Mouse (Mus musculus): ENCODE data around the gene Aig1. TPM values are rescaled to one million over a fixed set of nuclear protein-coding genes. Genes with fewer than 3 reads are reported as not detected.

Gene Aig1
- total and polyA plus RNA-seq, 3 experiments, result 54.5 to 71.0 (median 62.8) TPM

GRCm38 (mm10) chr10:13770720-13771119 is 98.1 kb downstream of the Aig1 start:
- DNase-seq, result no peak
- Histone ChIP-seq H3K27ac (0 out of 2 replicates have a peak overlapping the region, but pooled peaks have one; percentile 2), H3K27me3 (ENCODE audit: control insufficient read depth, insufficient read depth, low read length) (no peaks in the 10 kb centered on the region), H3K4me3 (no peak overlapping the region), H3K9ac (ENCODE audit: low read depth, low read length) (no peak overlapping the region), H3K4me1 (ENCODE audit: control insufficient read depth, insufficient read depth, low read length) (no peaks in the 10 kb centered on the region; the same call in 1 of the 2 replicates), H3K79me2 (replicated peaks; ENCODE audit: control insufficient read depth, insufficient read depth, low read length) (no peaks in the 10 kb centered on the region), H3K36me3 (ENCODE audit: control insufficient read depth, insufficient read depth, low read length) (peaks cover 4% of the 10 kb centered on the region)
- TF ChIP-seq CTCF (IDR thresholded peaks at IDR 0.05) (no peak), EP300 (IDR thresholded peaks at IDR 0.05; ENCODE audit: insufficient read depth, low read depth, low read length) (no peak), POLR2A (IDR thresholded peaks at IDR 0.05; ENCODE audit: insufficient read depth, low read depth, low read length) (no peak)
- intact Hi-C loops (cut with DNase I), result no loop called here
- WGBS, result 50% methylated on average over 1 of the region's 1 CpGs

- intact Hi-C loops (cut with DNase I), result no loop called here
- peak overlapping the region; percentile 54 for H3K27ac ChIP-seq
- no peak overlapping the region for H3K9ac ChIP-seq (ENCODE audit: low read depth, low read length)
- no peaks in the 10 kb centered on the region for H3K79me2 ChIP-seq (replicated peaks; ENCODE audit: control insufficient read depth, insufficient read depth, low read length)
- WGBS, result 49% methylated on average over 2 of the region's 2 CpGs
- TF ChIP-seq CTCF (IDR thresholded peaks at IDR 0.05), result no peak
- TF ChIP-seq EP300 (IDR thresholded peaks at IDR 0.05; ENCODE audit: insufficient read depth, low read depth, low read length), result no peak
- no peak for TF ChIP-seq POLR2A (IDR thresholded peaks at IDR 0.05; ENCODE audit: insufficient read depth, low read depth, low read length)
- no peaks in the 10 kb centered on the region for H3K27me3 ChIP-seq (ENCODE audit: control insufficient read depth, insufficient read depth, low read length)
- peaks cover 4% of the 10 kb centered on the region for H3K36me3 ChIP-seq (ENCODE audit: control insufficient read depth, insufficient read depth, low read length)
- DNase-seq, result peak in 1 of 2 experiments; percentile 26
- no peak overlapping the region for H3K4me3 ChIP-seq
- H3K4me1 ChIP-seq (ENCODE audit: control insufficient read depth, insufficient read depth, low read length), result no peaks in the 10 kb centered on the region; the same call in 1 of the 2 replicates
These were observed 99.0 kb downstream of the Aig1 start for GRCm38 (mm10) chr10:13769789-13770188.

GRCm38 (mm10) chr10:13768866-13769265 is 99.9 kb downstream of the Aig1 start:
- H3K9ac ChIP-seq (ENCODE audit: low read depth, low read length), result no peak overlapping the region
- no peak for DNase-seq

GRCm38 (mm10) chr10:13767076-13767475 is 101.7 kb downstream of the Aig1 start:
- peaks cover 4% of the 10 kb centered on the region for H3K36me3 ChIP-seq (ENCODE audit: control insufficient read depth, insufficient read depth, low read length)
- no peaks in the 10 kb centered on the region; the same call in 1 of the 2 replicates for H3K4me1 ChIP-seq (ENCODE audit: control insufficient read depth, insufficient read depth, low read length)
- intact Hi-C loops (cut with DNase I), result no loop called here
- TF ChIP-seq POLR2A (IDR thresholded peaks at IDR 0.05; ENCODE audit: insufficient read depth, low read depth, low read length) (no peak), CTCF (IDR thresholded peaks at IDR 0.05) (no peak), EP300 (IDR thresholded peaks at IDR 0.05; ENCODE audit: insufficient read depth, low read depth, low read length) (no peak)
- WGBS, result 82% methylated on average over 6 of the region's 6 CpGs
- no peak for DNase-seq
- no peak overlapping the region for H3K4me3 ChIP-seq
- H3K27ac ChIP-seq, result no peak overlapping the region
- no peak overlapping the region for H3K9ac ChIP-seq (ENCODE audit: low read depth, low read length)
- no peaks in the 10 kb centered on the region for H3K27me3 ChIP-seq (ENCODE audit: control insufficient read depth, insufficient read depth, low read length)
- no peaks in the 10 kb centered on the region for H3K79me2 ChIP-seq (replicated peaks; ENCODE audit: control insufficient read depth, insufficient read depth, low read length)

More at GRCm38 (mm10) chr10:13768866-13769265, 99.9 kb downstream of the Aig1 start:
- intact Hi-C loops (cut with DNase I), result no loop called here
- no peaks in the 10 kb centered on the region for H3K27me3 ChIP-seq (ENCODE audit: control insufficient read depth, insufficient read depth, low read length)
- no peaks in the 10 kb centered on the region for H3K79me2 ChIP-seq (replicated peaks; ENCODE audit: control insufficient read depth, insufficient read depth, low read length)
- no peaks in the 10 kb centered on the region; the same call in 1 of the 2 replicates for H3K4me1 ChIP-seq (ENCODE audit: control insufficient read depth, insufficient read depth, low read length)
- TF ChIP-seq POLR2A (IDR thresholded peaks at IDR 0.05; ENCODE audit: insufficient read depth, low read depth, low read length) (no peak), EP300 (IDR thresholded peaks at IDR 0.05; ENCODE audit: insufficient read depth, low read depth, low read length) (no peak), CTCF (IDR thresholded peaks at IDR 0.05) (no peak)
- H3K27ac ChIP-seq, result no peak overlapping the region
- H3K4me3 ChIP-seq, result no peak overlapping the region
- H3K36me3 ChIP-seq (ENCODE audit: control insufficient read depth, insufficient read depth, low read length), result peaks cover 4% of the 10 kb centered on the region

- intact Hi-C loops (cut with DNase I), result no loop called here
- DNase-seq, result no peak
- 56% methylated on average over 2 of the region's 2 CpGs for WGBS
These were observed 105.6 kb downstream of the Aig1 start for GRCm38 (mm10) chr10:13763151-13763550.

GRCm38 (mm10) chr10:13754712-13755111 is 114.1 kb downstream of the Aig1 start:
- Histone ChIP-seq H3K9ac (ENCODE audit: low read depth, low read length) (no peak overlapping the region), H3K4me1 (ENCODE audit: control insufficient read depth, insufficient read depth, low read length) (no peaks in the 10 kb centered on the region), H3K36me3 (ENCODE audit: control insufficient read depth, insufficient read depth, low read length) (no peaks in the 10 kb centered on the region), H3K4me3 (no peak overlapping the region), H3K27ac (no peak overlapping the region), H3K27me3 (ENCODE audit: control insufficient read depth, insufficient read depth, low read length) (no peaks in the 10 kb centered on the region), H3K79me2 (replicated peaks; ENCODE audit: control insufficient read depth, insufficient read depth, low read length) (no peaks in the 10 kb centered on the region)
- no peak for TF ChIP-seq CTCF (IDR thresholded peaks at IDR 0.05)
- whole genome bisulfite sequencing, result 100% methylated on average over 1 of the region's 1 CpGs
- intact Hi-C loops (cut with DNase I), result no loop called here
- no peak for DNase-seq

More at GRCm38 (mm10) chr10:13763151-13763550, 105.6 kb downstream of the Aig1 start:
- Histone ChIP-seq H3K4me1 (ENCODE audit: control insufficient read depth, insufficient read depth, low read length) (no peaks in the 10 kb centered on the region), H3K9ac (ENCODE audit: low read depth, low read length) (no peak overlapping the region), H3K27ac (no peak overlapping the region), H3K79me2 (replicated peaks; ENCODE audit: control insufficient read depth, insufficient read depth, low read length) (no peaks in the 10 kb centered on the region), H3K36me3 (ENCODE audit: control insufficient read depth, insufficient read depth, low read length) (no peaks in the 10 kb centered on the region), H3K4me3 (no peak overlapping the region), H3K27me3 (ENCODE audit: control insufficient read depth, insufficient read depth, low read length) (no peaks in the 10 kb centered on the region)
- TF ChIP-seq EP300 (IDR thresholded peaks at IDR 0.05; ENCODE audit: insufficient read depth, low read depth, low read length) (no peak), CTCF (IDR thresholded peaks at IDR 0.05) (no peak), POLR2A (IDR thresholded peaks at IDR 0.05; ENCODE audit: insufficient read depth, low read depth, low read length) (no peak)
